Mouse (Mus musculus): Measurements from ENCODE around the gene Slco2a1. TPM values are rescaled to one million over a fixed set of nuclear protein-coding genes. Genes with fewer than 3 reads are reported as not detected.

Slco2a1 gene
- total RNA-seq, 2 experiments from 2014 or later, result 4.3 to 5.6 TPM

Other genes with a start within 250 kb of the Slco2a1 start
- 10 to 100 TPM; 38.9 to 39.0 TPM for gene Ryk, start 153.8 kb upstream of the Slco2a1 start, total RNA-seq (2021)
- 1 to 10 TPM; 1.1 to 1.4 TPM for gene Rab6b, start 123.1 kb downstream of the Slco2a1 start, total RNA-seq (2021)
- 10 to 100 TPM; 16.0 to 16.6 TPM for gene Srprb, start 213.4 kb downstream of the Slco2a1 start, total RNA-seq (2021)
- gene Gm20425, start 241.6 kb downstream of the Slco2a1 start, total RNA-seq (2021), result 1 to 10 TPM; 6.7 to 8.7 TPM
- 10 to 100 TPM; 53.3 to 56.3 TPM for gene Trf, start 241.7 kb downstream of the Slco2a1 start, total RNA-seq (2021)